Mouse (Mus musculus) embryonic fibroblast, embryonic 13.5 days (primary cell): ENCODE data around the gene Opn4. TPM values are rescaled to one million over a fixed set of nuclear protein-coding genes. Genes with fewer than 3 reads are reported as not detected.

Experiments used
- H3K27ac ChIP-seq: 2 replicates; pipeline ENCODE4 v1.5.1; 2012; ENCODE audit warnings: low read length, control low read depth, inconsistent platforms; ENCODE audit not compliant: insufficient read depth
- H3K4me1 ChIP-seq: 2 replicates; pipeline ENCODE4 v1.6.1; 2011; ENCODE audit warnings: low read length; ENCODE audit not compliant: control insufficient read depth, insufficient read depth
- H3K4me3 ChIP-seq: 2 replicates; pipeline ENCODE4 v1.5.1; 2011; ENCODE audit warnings: mild to moderate bottlenecking, control low read depth, low read length; ENCODE audit not compliant: insufficient read depth
- CTCF ChIP-seq: IDR thresholded peaks from 2 replicates; pipeline ENCODE4 v1.5.1; 2011; ENCODE audit warnings: mild to moderate bottlenecking, control low read depth, low read length, moderate library complexity, borderline replicate concordance; ENCODE audit not compliant: insufficient read depth
- POLR2A ChIP-seq: IDR thresholded peaks from 2 replicates; pipeline ENCODE4 v1.6.1; 2011; ENCODE audit warnings: low read depth, mild to moderate bottlenecking, control low read depth, low read length, moderate library complexity
- polyA plus RNA-seq: library from polyadenylated mRNA; stranded (reverse); fragments of >200 nt; gene quantifications from 2 replicates; pipeline ENCODE4 v1.2.4, GENCODE M21; 2011; ENCODE audit warnings: low read depth; ENCODE audit not compliant: missing spikeins, insufficient read length

Opn4 gene
- polyA plus RNA-seq, 1 experiment: not detected

- Histone ChIP-seq H3K4me1 (no peaks in the 10 kb centered on the region), H3K4me3 (no peak overlapping the region), H3K27ac (no peak overlapping the region)
- TF ChIP-seq POLR2A: no peak
- no peak for TF ChIP-seq CTCF
Observed at GRCm38 (mm10) chr14:34595596-34596255, 4.2 kb downstream of the Opn4 start.

GRCm38 (mm10) chr14:34591741-34592535 lies 8.0 kb downstream of the Opn4 start:
- Histone ChIP-seq H3K4me3 (no peak overlapping the region), H3K27ac (no peak overlapping the region), H3K4me1 (0 out of 2 replicates have a peak, but pooled peaks cover 2% of the 10 kb centered on the region)
- TF ChIP-seq POLR2A: no peak
- TF ChIP-seq CTCF: no peak

GRCm38 (mm10) chr14:34590743-34591675 lies 8.9 kb downstream of the Opn4 start:
- no peak overlapping the region for H3K4me3 ChIP-seq
- H3K27ac ChIP-seq: no peak overlapping the region
- H3K4me1 ChIP-seq: 0 out of 2 replicates have a peak, but pooled peaks cover 2% of the 10 kb centered on the region
- TF ChIP-seq POLR2A: no peak
- TF ChIP-seq CTCF: no peak

- 0 out of 2 replicates have a peak, but pooled peaks cover 2% of the 10 kb centered on the region for H3K4me1 ChIP-seq
- no peak for TF ChIP-seq CTCF
- TF ChIP-seq POLR2A: no peak
- no peak overlapping the region for H3K27ac ChIP-seq
- H3K4me3 ChIP-seq: no peak overlapping the region
Observed at GRCm38 (mm10) chr14:34590017-34590570, 9.8 kb downstream of the Opn4 start.

GRCm38 (mm10) chr14:34589185-34589713 lies 10.7 kb downstream of the Opn4 start:
- no peak for TF ChIP-seq CTCF
- TF ChIP-seq POLR2A: no peak
- Histone ChIP-seq H3K27ac (no peak overlapping the region), H3K4me1 (0 out of 2 replicates have a peak, but pooled peaks cover 2% of the 10 kb centered on the region), H3K4me3 (no peak overlapping the region)

GRCm38 (mm10) chr14:34588498-34588897 lies 11.4 kb downstream of the Opn4 start, which contains the start of gene Ldb3:
TSS of gene Ldb3 (minus strand) at chr14:34588682.
- no peak within 1 kb of the TSS for H3K27ac ChIP-seq
- TF ChIP-seq CTCF (no peak), POLR2A (peak; percentile 71; the same call in 1 of the 2 replicates)

GRCm38 (mm10) chr14:34588005-34588404 lies 11.9 kb downstream of the Opn4 start:
- H3K4me1 ChIP-seq: 0 out of 2 replicates have a peak, but pooled peaks cover 2% of the 10 kb centered on the region
- no peak overlapping the region for H3K27ac ChIP-seq
- TF ChIP-seq CTCF: no peak
- TF ChIP-seq POLR2A: no peak
- no peak overlapping the region for H3K4me3 ChIP-seq

More at GRCm38 (mm10) chr14:34588498-34588897, 11.4 kb downstream of the Opn4 start, which contains the start of gene Ldb3:
- no peak within 1 kb of the TSS for H3K4me3 ChIP-seq
- 0 out of 2 replicates have a peak, but pooled peaks cover 2% of the 10 kb centered on the region for H3K4me1 ChIP-seq

GRCm38 (mm10) chr14:34586871-34587270 lies 13.1 kb downstream of the Opn4 start:
- no peak overlapping the region for H3K27ac ChIP-seq
- no peak for TF ChIP-seq POLR2A
- TF ChIP-seq CTCF: no peak
- H3K4me1 ChIP-seq: 0 out of 2 replicates have a peak, but pooled peaks cover 2% of the 10 kb centered on the region
- no peak overlapping the region for H3K4me3 ChIP-seq
